Mouse (Mus musculus): ENCODE measurements around the gene Prss44. TPM values are rescaled to one million over a fixed set of nuclear protein-coding genes. Genes with fewer than 3 reads are reported as not detected.
A peak's percentile ranks its signal among the peaks of the same experiment; 100 is the strongest.
"Not testable (repeated sequence)": the region's sequence is repeated elsewhere in the genome, so short reads cannot be mapped to it uniquely, and the experiment has no call there.

The Prss44 gene
- polyA plus RNA-seq, 1 experiment from 2014 or later = not detected

DNA sequence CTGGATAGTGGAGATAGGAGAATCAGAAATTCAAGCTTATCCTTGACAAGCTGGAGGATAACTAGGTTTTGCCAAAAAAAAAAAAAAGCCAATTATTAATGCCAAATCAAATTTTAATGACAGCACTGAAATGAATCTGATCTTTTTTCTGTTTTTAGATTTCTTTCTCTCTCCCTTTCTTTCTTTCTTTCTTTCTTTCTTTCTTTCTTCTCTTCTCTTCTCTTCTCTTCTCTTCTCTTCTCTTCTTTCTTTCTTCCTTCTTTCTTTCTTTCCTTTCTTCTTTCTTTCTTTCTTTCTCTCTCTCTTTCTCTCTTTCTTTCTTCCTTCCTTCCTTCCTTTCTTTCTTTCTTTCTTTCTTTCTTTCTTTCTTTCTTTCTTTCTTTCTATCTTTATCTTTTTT, 6.8 kb downstream of the Prss44 start:
- H3K27ac ChIP-seq (ENCODE audit: low read depth, low read length); H3K9me3 ChIP-seq (ENCODE audit: control insufficient read depth, low read length); H3K36me3 ChIP-seq (ENCODE audit: control insufficient read depth, insufficient read depth, low read length); H3K4me1 ChIP-seq (ENCODE audit: control insufficient read depth, insufficient read depth, low read length); H3K4me3 ChIP-seq (ENCODE audit: low read depth, low read length); DNase-seq (ENCODE audit: low spot score, missing footprints); ATAC-seq (ENCODE audit: low FRiP score); H3K4me2 ChIP-seq; H3K9ac ChIP-seq (ENCODE audit: low read length); H3K27me3 ChIP-seq (ENCODE audit: control insufficient read depth, insufficient read depth, low read length): not testable (repeated sequence)

DNA sequence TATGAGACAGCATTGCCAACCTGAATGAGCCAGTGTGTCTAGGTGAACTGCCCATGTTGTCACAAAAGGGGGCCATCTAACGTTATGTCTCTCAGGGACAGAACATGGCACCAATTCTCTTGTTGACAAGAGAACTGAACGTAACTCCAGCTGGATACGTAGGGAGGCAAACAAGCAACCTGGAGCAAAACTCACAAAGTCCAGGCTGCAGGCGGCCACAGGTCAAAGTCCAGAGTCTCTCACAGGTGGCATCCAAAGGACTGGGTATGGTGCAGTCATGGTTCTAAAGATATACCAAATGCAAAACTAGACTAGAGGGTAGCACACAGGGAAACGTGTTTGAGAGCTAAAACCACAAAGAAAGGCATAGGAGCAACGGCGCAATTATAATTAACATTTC, 7.6 kb downstream of the Prss44 start:
- no peaks in the 10 kb centered on the region for H3K36me3 ChIP-seq (ENCODE audit: control insufficient read depth, insufficient read depth, low read length)
- ATAC-seq (ENCODE audit: low FRiP score) (no peak), DNase-seq (ENCODE audit: low spot score, missing footprints) (no peak)
- H3K4me1 ChIP-seq (ENCODE audit: control insufficient read depth, insufficient read depth, low read length) = no peaks in the 10 kb centered on the region
- no peak overlapping the region for H3K4me3 ChIP-seq (ENCODE audit: low read depth, low read length)
- H3K27me3 ChIP-seq (ENCODE audit: control insufficient read depth, insufficient read depth, low read length) = no peaks in the 10 kb centered on the region
- H3K9ac ChIP-seq (ENCODE audit: low read length) = no peak overlapping the region
- H3K4me2 ChIP-seq = no peak overlapping the region
- no peak overlapping the region for H3K27ac ChIP-seq (ENCODE audit: low read depth, low read length)
- no peaks in the 10 kb centered on the region for H3K9me3 ChIP-seq (ENCODE audit: control insufficient read depth, low read length)
- 88% methylated on average over 7 of the region's 7 CpGs for WGBS

DNA sequence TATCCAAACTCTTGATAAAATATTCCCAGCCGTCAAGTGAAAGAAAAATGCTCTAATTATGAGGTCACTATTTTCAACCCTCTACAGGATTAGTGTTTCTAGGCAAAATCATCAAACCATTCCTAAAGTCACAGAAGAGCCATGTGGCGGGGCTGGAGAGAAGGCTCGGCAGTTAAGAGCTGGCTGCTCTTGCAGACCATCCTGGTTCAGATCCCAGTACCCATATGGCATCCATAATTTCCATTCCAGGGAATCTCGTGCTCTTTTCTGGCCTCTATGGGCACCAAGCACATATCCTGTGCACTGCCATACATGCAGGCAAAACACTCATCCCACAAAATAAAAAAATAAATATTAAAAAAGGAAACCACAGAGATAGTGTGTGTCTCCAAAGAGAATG, 11.6 kb downstream of the Prss44 start:
- H3K9me3 ChIP-seq (ENCODE audit: control insufficient read depth, low read length) = no peaks in the 10 kb centered on the region
- DNase-seq (ENCODE audit: low spot score, missing footprints) = no peak
- WGBS = 78% methylated on average over 4 of the region's 4 CpGs
- H3K4me3 ChIP-seq (ENCODE audit: low read depth, low read length) = no peak overlapping the region
- no peaks in the 10 kb centered on the region for H3K4me1 ChIP-seq (ENCODE audit: control insufficient read depth, insufficient read depth, low read length)
- H3K9ac ChIP-seq (ENCODE audit: low read length) = no peak overlapping the region
- no peak overlapping the region for H3K4me2 ChIP-seq
- ATAC-seq (ENCODE audit: low FRiP score) = no peak
- no peaks in the 10 kb centered on the region for H3K36me3 ChIP-seq (ENCODE audit: control insufficient read depth, insufficient read depth, low read length)
- H3K27me3 ChIP-seq (ENCODE audit: control insufficient read depth, insufficient read depth, low read length) = no peaks in the 10 kb centered on the region
- H3K27ac ChIP-seq (ENCODE audit: low read depth, low read length) = no peak overlapping the region

DNA sequence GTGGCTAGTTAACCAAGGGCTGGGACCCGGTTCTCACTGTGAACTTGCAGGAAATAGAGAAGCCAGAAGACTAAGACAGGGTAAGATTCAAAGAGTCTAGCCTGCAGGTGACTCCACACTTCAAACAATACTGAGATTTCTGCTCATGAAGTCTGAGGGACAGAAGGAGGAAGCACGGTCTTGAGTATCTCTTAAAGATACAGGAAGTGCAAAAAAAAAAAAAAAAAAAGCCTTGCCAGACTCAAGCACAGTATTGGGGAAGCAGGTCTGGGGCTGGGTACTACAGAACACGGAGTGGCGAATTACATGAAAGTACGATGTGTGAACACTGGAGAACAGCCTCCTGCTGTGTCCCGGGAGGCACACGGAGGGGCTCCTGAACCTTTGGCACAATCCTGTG, 12.0 kb downstream of the Prss44 start:
- Histone ChIP-seq H3K36me3 (ENCODE audit: control insufficient read depth, insufficient read depth, low read length) (no peaks in the 10 kb centered on the region), H3K27ac (ENCODE audit: low read depth, low read length) (no peak overlapping the region), H3K9ac (ENCODE audit: low read length) (no peak overlapping the region), H3K4me3 (ENCODE audit: low read depth, low read length) (no peak overlapping the region), H3K9me3 (ENCODE audit: control insufficient read depth, low read length) (no peaks in the 10 kb centered on the region), H3K27me3 (ENCODE audit: control insufficient read depth, insufficient read depth, low read length) (no peaks in the 10 kb centered on the region), H3K4me1 (ENCODE audit: control insufficient read depth, insufficient read depth, low read length) (no peaks in the 10 kb centered on the region), H3K4me2 (no peak overlapping the region)
- 79% methylated on average over 7 of the region's 7 CpGs for WGBS
- ATAC-seq (ENCODE audit: low FRiP score) = no peak
- no peak for DNase-seq (ENCODE audit: low spot score, missing footprints)

DNA sequence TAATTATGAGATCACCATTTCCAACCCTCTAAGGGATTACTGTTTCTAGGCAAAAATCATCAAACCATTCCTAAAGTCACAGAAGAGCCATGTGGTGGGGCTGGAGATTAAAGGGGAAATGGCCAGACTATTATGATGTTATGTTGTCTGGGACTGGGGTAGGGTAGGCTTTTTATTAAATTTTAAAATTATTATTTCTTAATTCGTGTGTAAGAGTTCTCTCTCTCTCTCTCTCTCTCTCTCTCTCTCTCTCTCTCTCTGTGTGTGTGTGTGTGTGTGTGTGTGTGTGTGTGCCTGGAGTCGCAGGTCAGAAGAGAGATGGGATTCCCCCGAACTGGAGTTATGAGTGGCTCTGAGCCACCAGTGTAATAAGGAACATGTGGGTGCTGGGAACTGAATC, 12.6 kb downstream of the Prss44 start, which contains the start of gene Prss43:
Prss43 (plus strand) TSS at position 301 of the 400 bp plus-strand sequence.
- H3K4me1 ChIP-seq (ENCODE audit: control insufficient read depth, insufficient read depth, low read length) = no peaks in the 10 kb centered on the region
- 80% methylated on average over 3 of the region's 3 CpGs for WGBS
- H3K9ac ChIP-seq (ENCODE audit: low read length) = no peak within 1 kb of the TSS
- H3K9me3 ChIP-seq (ENCODE audit: control insufficient read depth, low read length) = no peaks in the 10 kb centered on the region
- H3K27me3 ChIP-seq (ENCODE audit: control insufficient read depth, insufficient read depth, low read length) = no peaks in the 10 kb centered on the region
- H3K27ac ChIP-seq (ENCODE audit: low read depth, low read length) = no peak within 1 kb of the TSS
- no peaks in the 10 kb centered on the region for H3K36me3 ChIP-seq (ENCODE audit: control insufficient read depth, insufficient read depth, low read length)
- H3K4me3 ChIP-seq (ENCODE audit: low read depth, low read length) = no peak within 1 kb of the TSS
- DNase-seq (ENCODE audit: low spot score, missing footprints) (no peak), ATAC-seq (ENCODE audit: low FRiP score) (no peak)
- no peak within 1 kb of the TSS for H3K4me2 ChIP-seq

DNA sequence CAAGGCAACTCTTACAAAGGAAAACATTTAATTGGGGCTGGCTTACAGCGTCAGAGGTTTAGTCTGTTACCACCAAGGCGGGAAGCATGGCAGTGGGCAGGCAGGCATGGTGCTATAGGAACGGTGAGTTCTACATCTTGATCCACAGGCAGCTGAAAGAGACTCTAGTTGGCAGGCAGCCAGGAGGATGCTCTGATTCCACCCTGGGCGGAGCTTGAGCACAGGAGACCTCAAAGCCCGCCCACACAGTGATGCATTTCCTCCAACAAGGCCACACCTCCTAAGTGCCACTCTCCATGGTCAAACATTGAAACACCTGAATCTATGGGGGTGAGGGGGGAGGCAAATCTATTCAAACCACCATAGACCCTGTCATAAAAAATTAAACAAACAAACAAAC, 19.2 kb downstream of the Prss44 start:
- Histone ChIP-seq H3K4me3 (ENCODE audit: low read depth, low read length) (no peak overlapping the region), H3K27ac (ENCODE audit: low read depth, low read length) (no peak overlapping the region), H3K4me1 (ENCODE audit: control insufficient read depth, insufficient read depth, low read length) (no peaks in the 10 kb centered on the region), H3K4me2 (no peak overlapping the region), H3K27me3 (ENCODE audit: control insufficient read depth, insufficient read depth, low read length) (no peaks in the 10 kb centered on the region), H3K9me3 (ENCODE audit: control insufficient read depth, low read length) (no peaks in the 10 kb centered on the region), H3K36me3 (ENCODE audit: control insufficient read depth, insufficient read depth, low read length) (no peaks in the 10 kb centered on the region), H3K9ac (ENCODE audit: low read length) (no peak overlapping the region)
- 83% methylated on average over 5 of the region's 5 CpGs for WGBS
- DNase-seq (ENCODE audit: low spot score, missing footprints) (peak; percentile 77), ATAC-seq (ENCODE audit: low FRiP score) (no peak)

DNA sequence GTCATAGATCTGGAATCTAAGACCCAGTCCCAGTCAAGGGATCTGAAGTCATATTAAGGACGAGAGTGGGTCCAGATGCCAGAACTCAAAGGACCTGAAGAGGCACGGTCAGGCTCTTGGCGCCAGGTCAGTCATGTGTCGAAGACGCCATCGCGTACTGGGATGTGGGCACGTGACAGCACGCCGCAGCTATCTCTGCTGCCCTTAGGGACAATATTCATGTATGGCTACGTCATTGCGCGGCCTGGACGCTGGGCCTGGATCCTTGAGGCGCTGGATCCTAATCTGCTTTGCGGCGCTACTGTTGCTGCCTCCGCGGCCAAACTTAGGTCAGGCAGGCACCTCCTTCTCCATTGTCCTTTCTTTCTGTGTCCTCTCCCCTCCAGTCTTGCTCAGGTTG, 20.6 kb downstream of the Prss44 start, which contains the start of gene Prss45:
Prss45 (plus strand) TSS at position 178 of the 400 bp plus-strand sequence.
- no peaks in the 10 kb centered on the region for H3K9me3 ChIP-seq (ENCODE audit: control insufficient read depth, low read length)
- H3K4me3 ChIP-seq (ENCODE audit: low read depth, low read length) = no peak within 1 kb of the TSS

DNA sequence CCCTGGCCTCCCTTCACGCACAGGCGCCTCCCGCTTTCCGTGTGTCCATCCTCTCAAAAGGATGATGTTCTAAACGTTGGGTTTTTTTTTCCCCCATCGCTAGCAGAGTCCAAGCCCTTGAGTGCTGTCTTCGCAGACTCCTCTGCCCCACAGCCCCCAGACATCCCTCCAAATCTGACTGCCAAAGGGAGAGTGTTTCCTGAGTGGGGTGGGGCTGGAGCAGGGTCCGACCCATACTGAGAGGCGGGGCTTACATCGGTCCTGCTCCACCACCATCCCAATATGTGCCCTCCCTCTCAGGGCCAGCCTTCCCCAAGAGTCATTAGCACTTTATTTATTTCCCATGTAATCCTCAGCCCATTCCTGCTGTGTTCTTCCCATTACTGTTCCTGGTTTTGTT, 21.2 kb downstream of the Prss44 start:
- no peak overlapping the region for H3K4me3 ChIP-seq (ENCODE audit: low read depth, low read length)

More for the DNA sequence above, 20.6 kb downstream of the Prss44 start, which contains the start of gene Prss45:
- DNase-seq (ENCODE audit: low spot score, missing footprints) (peak; percentile 78), ATAC-seq (ENCODE audit: low FRiP score) (no peak)
- WGBS = 80% methylated on average over 19 of the region's 19 CpGs
- no peak within 1 kb of the TSS; the same call in 1 of the 2 replicates for H3K9ac ChIP-seq (ENCODE audit: low read length)
- no peak within 1 kb of the TSS for H3K4me2 ChIP-seq
- H3K27ac ChIP-seq (ENCODE audit: low read depth, low read length) = no peak within 1 kb of the TSS
- no peaks in the 10 kb centered on the region for H3K36me3 ChIP-seq (ENCODE audit: control insufficient read depth, insufficient read depth, low read length)
- H3K27me3 ChIP-seq (ENCODE audit: control insufficient read depth, insufficient read depth, low read length) = no peaks in the 10 kb centered on the region
- H3K4me1 ChIP-seq (ENCODE audit: control insufficient read depth, insufficient read depth, low read length) = no peaks in the 10 kb centered on the region

DNA sequence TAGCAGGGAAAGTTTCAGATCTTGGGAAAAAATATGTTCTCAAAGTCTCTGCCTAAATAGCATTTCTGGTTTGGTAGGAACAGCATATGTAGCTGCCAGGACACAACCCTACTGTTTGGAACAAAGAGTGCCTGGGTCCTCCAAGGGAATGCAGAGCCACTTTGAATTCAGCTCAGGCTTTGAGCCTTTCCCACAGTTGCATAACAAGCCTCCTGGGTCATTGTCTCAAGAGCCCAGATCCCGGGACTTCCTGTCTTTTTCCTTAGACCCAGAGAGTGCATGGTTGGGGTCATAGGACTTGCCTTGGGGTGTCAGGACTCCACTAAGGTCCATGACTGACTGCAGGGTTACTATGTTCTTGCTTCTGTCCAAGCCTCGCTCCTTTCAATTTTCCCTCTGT, 22.3 kb downstream of the Prss44 start:
- Histone ChIP-seq H3K4me3 (ENCODE audit: low read depth, low read length) (no peak overlapping the region), H3K9ac (ENCODE audit: low read length) (no peak overlapping the region), H3K27me3 (ENCODE audit: control insufficient read depth, insufficient read depth, low read length) (no peaks in the 10 kb centered on the region), H3K9me3 (ENCODE audit: control insufficient read depth, low read length) (no peaks in the 10 kb centered on the region), H3K4me2 (no peak overlapping the region), H3K27ac (ENCODE audit: low read depth, low read length) (no peak overlapping the region), H3K36me3 (ENCODE audit: control insufficient read depth, insufficient read depth, low read length) (no peaks in the 10 kb centered on the region), H3K4me1 (ENCODE audit: control insufficient read depth, insufficient read depth, low read length) (no peaks in the 10 kb centered on the region)
- DNase-seq (ENCODE audit: low spot score, missing footprints) (no peak), ATAC-seq (ENCODE audit: low FRiP score) (no peak)
- 49% methylated on average over 2 of the region's 2 CpGs for WGBS

More for the DNA sequence above, 21.2 kb downstream of the Prss44 start:
- DNase-seq (ENCODE audit: low spot score, missing footprints) = no peak
- Histone ChIP-seq H3K4me1 (ENCODE audit: control insufficient read depth, insufficient read depth, low read length) (no peaks in the 10 kb centered on the region), H3K27ac (ENCODE audit: low read depth, low read length) (no peak overlapping the region), H3K36me3 (ENCODE audit: control insufficient read depth, insufficient read depth, low read length) (no peaks in the 10 kb centered on the region), H3K9ac (ENCODE audit: low read length) (no peak overlapping the region; the same call in 1 of the 2 replicates), H3K4me2 (no peak overlapping the region), H3K27me3 (ENCODE audit: control insufficient read depth, insufficient read depth, low read length) (no peaks in the 10 kb centered on the region), H3K9me3 (ENCODE audit: control insufficient read depth, low read length) (no peaks in the 10 kb centered on the region)
- no peak for ATAC-seq (ENCODE audit: low FRiP score)
- WGBS = 30% methylated on average over 10 of the region's 10 CpGs

DNA sequence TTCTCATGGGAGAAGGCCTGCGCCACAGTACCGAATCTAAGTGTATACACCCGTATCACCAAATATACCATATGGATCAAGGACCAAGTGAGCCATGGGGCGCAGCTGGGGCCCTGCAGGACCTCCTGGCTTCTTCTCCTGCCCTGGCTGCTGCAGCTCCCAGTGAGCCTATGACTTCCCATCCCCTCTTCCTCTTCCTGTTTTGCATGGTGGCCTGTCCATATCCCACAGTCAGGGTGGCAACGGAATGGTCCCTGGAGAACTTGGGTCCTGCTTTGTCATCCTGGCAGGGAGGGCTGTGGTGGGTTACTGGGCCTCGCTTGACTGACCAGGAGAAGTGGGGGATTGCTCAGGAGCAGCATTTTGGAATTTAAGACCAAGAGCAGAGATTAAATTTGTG, 27.1 kb downstream of the Prss44 start:
- no peaks in the 10 kb centered on the region for H3K36me3 ChIP-seq (ENCODE audit: control insufficient read depth, insufficient read depth, low read length)
- no peak overlapping the region for H3K4me3 ChIP-seq (ENCODE audit: low read depth, low read length)
- no peaks in the 10 kb centered on the region for H3K4me1 ChIP-seq (ENCODE audit: control insufficient read depth, insufficient read depth, low read length)
- 87% methylated on average over 6 of the region's 6 CpGs for WGBS
- H3K9ac ChIP-seq (ENCODE audit: low read length) = no peak overlapping the region
- no peak for DNase-seq (ENCODE audit: low spot score, missing footprints)
- no peaks in the 10 kb centered on the region for H3K9me3 ChIP-seq (ENCODE audit: control insufficient read depth, low read length)
- H3K4me2 ChIP-seq = no peak overlapping the region
- no peaks in the 10 kb centered on the region for H3K27me3 ChIP-seq (ENCODE audit: control insufficient read depth, insufficient read depth, low read length)
- no peak for ATAC-seq (ENCODE audit: low FRiP score)
- no peak overlapping the region for H3K27ac ChIP-seq (ENCODE audit: low read depth, low read length)

Data from midbrain, embryonic 11.5 days (tissue).